Mouse (Mus musculus) liver, embryonic 14.5 days (tissue): ENCODE results near the gene Plcxd2.

Experiments
- CTCF ChIP-seq: IDR thresholded peaks from 2 replicates; pipeline ENCODE4 v1.5.1; 2016; ENCODE audit warnings: antibody characterized with exemption, low read depth, control low read depth
- EP300 ChIP-seq: IDR thresholded peaks from 2 replicates; pipeline ENCODE4 v1.6.1; 2016; ENCODE audit warnings: antibody characterized with exemption, low read depth

DNA sequence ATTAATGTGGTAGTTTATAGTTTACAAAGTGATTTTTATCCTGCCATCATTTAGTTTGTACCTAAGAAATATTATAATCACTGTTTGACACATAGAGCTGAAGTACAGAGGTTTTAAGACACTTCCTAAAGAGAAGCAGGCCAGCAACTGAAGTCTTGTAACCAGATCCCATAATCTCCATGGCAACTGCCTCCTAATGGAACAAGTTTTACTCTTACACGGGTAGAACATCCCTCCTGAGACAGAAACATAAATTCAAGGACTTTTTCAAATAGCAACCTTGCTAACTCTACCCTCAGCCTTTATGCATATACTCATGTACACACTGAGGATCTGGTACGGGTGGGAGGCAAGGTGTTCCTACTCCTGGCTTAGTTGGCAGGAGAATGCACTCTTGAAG, 26.2 kb upstream of the Plcxd2 start:
- TF ChIP-seq CTCF (no peak), EP300 (no peak)
